Mouse (Mus musculus): ENCODE data around the gene Itga2. TPM values are rescaled to one million over a fixed set of nuclear protein-coding genes. Genes with fewer than 3 reads are reported as not detected.

Gene Itga2
- total and polyA plus RNA-seq, 3 experiments: not detected

DNA sequence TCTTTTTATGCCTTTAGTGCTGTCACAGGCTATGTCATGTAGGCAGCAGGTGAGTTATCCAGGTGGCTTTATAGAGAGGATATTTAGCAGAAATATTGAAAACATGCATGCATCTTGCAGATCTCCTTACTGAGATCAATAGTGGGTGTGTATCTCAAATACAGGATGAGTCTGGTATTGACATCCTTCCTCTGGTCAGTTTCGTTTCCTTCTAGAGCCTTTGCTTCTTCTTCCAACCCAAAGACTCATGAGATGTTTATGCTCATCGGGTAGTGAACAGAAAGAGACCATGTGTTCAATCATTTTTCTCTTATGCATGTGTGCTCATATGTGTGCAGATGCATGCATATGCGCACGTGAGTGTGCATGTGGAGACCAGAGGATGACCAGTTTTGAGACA lies 44.6 kb downstream of the Itga2 start:
- H3K4me3 ChIP-seq (replicated peaks in 1 of 3; ENCODE audit: low read depth in 2 of 3, low read length in 2 of 3, poor library complexity in 1 of 3): no peak overlapping the region
- dilution Hi-C loops (cut with MboI; ENCODE audit: extremely low pct_ligation_motif_present, extremely low pct_unique_long_range_greater_than_20kb, low sequenced_read_pairs): no loop called here

GRCm38 (mm10) chr13:114885171-114885570 lies 46.7 kb downstream of the Itga2 start:
- Histone ChIP-seq H3K4me1 (ENCODE audit: control insufficient read depth in 1 of 2, insufficient read depth in 2 of 2) (peaks cover 4 to 12% of the 10 kb centered on the region in 2 experiments; a peak in 3 of 4 replicates), H3K79me2 (replicated peaks; ENCODE audit: control insufficient read depth, extremely low read depth, insufficient read depth, poor library complexity, severe bottlenecking) (no peaks in the 10 kb centered on the region), H3K9ac (ENCODE audit: insufficient read depth, low read depth) (no peak overlapping the region), H3K9me3 (replicated peaks; ENCODE audit: low read length) (no peaks in the 10 kb centered on the region), H3K4me3 (replicated peaks in 1 of 3; ENCODE audit: low read depth in 2 of 3, low read length in 2 of 3, poor library complexity in 1 of 3) (no peak overlapping the region), H3K36me3 (replicated peaks in 1 of 2; ENCODE audit: control insufficient read depth in 1 of 2, insufficient read depth in 1 of 2, low read length in 1 of 2) (no peaks in the 10 kb centered on the region), H3K27ac (ENCODE audit: insufficient read depth, low read depth) (no peak overlapping the region), H3K27me3 (replicated peaks) (no peaks in the 10 kb centered on the region), H3K4me2 (ENCODE audit: insufficient read depth, low read depth, poor library complexity, severe bottlenecking) (no peak overlapping the region)
- dilution Hi-C loops (cut with MboI; ENCODE audit: extremely low pct_ligation_motif_present, extremely low pct_unique_long_range_greater_than_20kb, low sequenced_read_pairs): no loop called here
- in situ Hi-C loops (cut with MboI; ENCODE audit: low pct_ligation_motif_present, low pct_unique_long_range_greater_than_20kb, low sequenced_read_pairs): no loop called here
- no peak for TF ChIP-seq TCF12 (IDR thresholded peaks at IDR 0.05; ENCODE audit: low read depth, low read length)
- no peak for TF ChIP-seq MAFK (IDR thresholded peaks at IDR 0.05; ENCODE audit: insufficient replicate concordance, low read length)
- no peak for TF ChIP-seq HCFC1 (IDR thresholded peaks at IDR 0.05; ENCODE audit: low read depth, low read length)
- DNase-seq (ENCODE audit: extremely low read depth): no peak

More for the DNA sequence above, 44.6 kb downstream of the Itga2 start:
- H3K4me1 ChIP-seq (ENCODE audit: control insufficient read depth in 1 of 2, insufficient read depth in 2 of 2): peaks cover 4 to 9% of the 10 kb centered on the region in 2 experiments; a peak in 3 of 4 replicates
- no peak overlapping the region for H3K27ac ChIP-seq (ENCODE audit: insufficient read depth, low read depth)
- H3K79me2 ChIP-seq (replicated peaks; ENCODE audit: control insufficient read depth, extremely low read depth, insufficient read depth, poor library complexity, severe bottlenecking): no peaks in the 10 kb centered on the region
- DNase-seq (ENCODE audit: extremely low read depth): no peak
- no peaks in the 10 kb centered on the region for H3K9me3 ChIP-seq (replicated peaks; ENCODE audit: low read length)
- in situ Hi-C loops (cut with MboI; ENCODE audit: low pct_ligation_motif_present, low pct_unique_long_range_greater_than_20kb, low sequenced_read_pairs): no loop called here
- no peak for TF ChIP-seq MXI1 (IDR thresholded peaks at IDR 0.05; ENCODE audit: low read depth, low read length)
- no peak for TF ChIP-seq ZC3H11A (IDR thresholded peaks at IDR 0.05; ENCODE audit: low read depth, low read length)
- no peak for TF ChIP-seq SIN3A (IDR thresholded peaks at IDR 0.05; ENCODE audit: low read length)
- no peak for TF ChIP-seq JUN (IDR thresholded peaks at IDR 0.05; ENCODE audit: insufficient read depth, low read depth, low read length)
- TF ChIP-seq NRF1 (IDR thresholded peaks at IDR 0.05; ENCODE audit: low read depth, low read length): no peak
- TF ChIP-seq HCFC1 (IDR thresholded peaks at IDR 0.05; ENCODE audit: low read depth, low read length): no peak
- TF ChIP-seq CHD1 (IDR thresholded peaks at IDR 0.05; ENCODE audit: low read depth, low read length): no peak
- TF ChIP-seq UBTF (IDR thresholded peaks at IDR 0.05; ENCODE audit: low read depth, low read length): no peak
- TF ChIP-seq ZMIZ1 (IDR thresholded peaks at IDR 0.05; ENCODE audit: low read depth, low read length): no peak
- no peak for TF ChIP-seq EP300 (IDR thresholded peaks at IDR 0.05; ENCODE audit: low read length)
- TF ChIP-seq MYC (IDR thresholded peaks at IDR 0.05; ENCODE audit: low read depth, low read length): no peak
- no peak for TF ChIP-seq RAD21 (IDR thresholded peaks at IDR 0.05; ENCODE audit: low read depth, low read length)
- TF ChIP-seq MAX (IDR thresholded peaks at IDR 0.05; ENCODE audit: low read length): no peak
- H3K9ac ChIP-seq (ENCODE audit: insufficient read depth, low read depth): no peak overlapping the region
- no peaks in the 10 kb centered on the region for H3K36me3 ChIP-seq (replicated peaks in 1 of 2; ENCODE audit: control insufficient read depth in 1 of 2, insufficient read depth in 1 of 2, low read length in 1 of 2)
- no peaks in the 10 kb centered on the region for H3K27me3 ChIP-seq (replicated peaks)
- H3K4me2 ChIP-seq (ENCODE audit: insufficient read depth, low read depth, poor library complexity, severe bottlenecking): peak overlapping the region; percentile 38; the same call in 1 of the 2 replicates
